Mouse (Mus musculus) limb, embryonic 13.5 days (tissue): ENCODE data around the gene Kif22. TPM values are rescaled to one million over a fixed set of nuclear protein-coding genes. Genes with fewer than 3 reads are reported as not detected.
"Not testable (repeated sequence)": the region's sequence is repeated elsewhere in the genome, so short reads cannot be mapped to it uniquely, and the experiment has no call there.

Experiments used
- ATAC-seq: fragments of 200-750 bp; cut with Nextera tagmentation; 2 replicates; pipeline ENCODE4 v1.8.0; 2017; ENCODE audit warnings: low read depth, moderate number of reproducible peaks, moderate TSS enrichment; ENCODE audit not compliant: low FRiP score
- H3K27ac ChIP-seq: fragments of 300-500 bp; sonication (generic); 2 replicates; pipeline ENCODE4 v1.5.1; 2015; ENCODE audit warnings: inconsistent platforms, mild to moderate bottlenecking, moderate library complexity
- H3K27me3 ChIP-seq: fragments of 300-500 bp; sonication (generic); 2 replicates; pipeline ENCODE4 v1.6.1; 2015; ENCODE audit warnings: mild to moderate bottlenecking, inconsistent platforms
- H3K36me3 ChIP-seq: fragments of 300-500 bp; sonication (generic); 2 replicates; pipeline ENCODE4 v1.6.1; 2015; ENCODE audit warnings: inconsistent platforms, mild to moderate bottlenecking, moderate library complexity
- H3K4me1 ChIP-seq: fragments of 300-500 bp; sonication (generic); 2 replicates; pipeline ENCODE4 v1.6.1; 2015; ENCODE audit warnings: inconsistent platforms
- H3K4me2 ChIP-seq: fragments of 300-500 bp; sonication (generic); replicated peaks from 2 replicates; pipeline ENCODE4 v1.6.1; 2015; ENCODE audit warnings: inconsistent platforms, mild to moderate bottlenecking, moderate library complexity
- H3K4me3 ChIP-seq: fragments of 300-500 bp; sonication (generic); 2 replicates; pipeline ENCODE4 v1.5.1; 2015; ENCODE audit warnings: moderate library complexity, mild to moderate bottlenecking, inconsistent platforms
- H3K9ac ChIP-seq: fragments of 300-500 bp; sonication (generic); 2 replicates; pipeline ENCODE4 v1.6.1; 2015; ENCODE audit warnings: mild to moderate bottlenecking, inconsistent platforms
- H3K9me3 ChIP-seq: fragments of 300-500 bp; sonication (generic); 2 replicates; pipeline ENCODE4 v1.6.1; 2016; ENCODE audit warnings: inconsistent platforms
- WGBS: fragments of 180-500 bp; shearing (Covaris S2); methylation state at CpG from one replicate; pipeline ENCODE4 v1.1.7; 2015; 5-methylcytosine and 5-hydroxymethylcytosine counted together
- polyA plus RNA-seq: library from polyadenylated mRNA; unstranded; fragments of >200 nt; fragmentation: Nextera tagmentation; extraction: Ambion mirVana; gene quantifications from 2 replicates; pipeline ENCODE4 v1.2.1, GENCODE M21; 2015

Gene Kif22
- 113 and 118 TPM in 2 replicates for polyA plus RNA-seq

DNA sequence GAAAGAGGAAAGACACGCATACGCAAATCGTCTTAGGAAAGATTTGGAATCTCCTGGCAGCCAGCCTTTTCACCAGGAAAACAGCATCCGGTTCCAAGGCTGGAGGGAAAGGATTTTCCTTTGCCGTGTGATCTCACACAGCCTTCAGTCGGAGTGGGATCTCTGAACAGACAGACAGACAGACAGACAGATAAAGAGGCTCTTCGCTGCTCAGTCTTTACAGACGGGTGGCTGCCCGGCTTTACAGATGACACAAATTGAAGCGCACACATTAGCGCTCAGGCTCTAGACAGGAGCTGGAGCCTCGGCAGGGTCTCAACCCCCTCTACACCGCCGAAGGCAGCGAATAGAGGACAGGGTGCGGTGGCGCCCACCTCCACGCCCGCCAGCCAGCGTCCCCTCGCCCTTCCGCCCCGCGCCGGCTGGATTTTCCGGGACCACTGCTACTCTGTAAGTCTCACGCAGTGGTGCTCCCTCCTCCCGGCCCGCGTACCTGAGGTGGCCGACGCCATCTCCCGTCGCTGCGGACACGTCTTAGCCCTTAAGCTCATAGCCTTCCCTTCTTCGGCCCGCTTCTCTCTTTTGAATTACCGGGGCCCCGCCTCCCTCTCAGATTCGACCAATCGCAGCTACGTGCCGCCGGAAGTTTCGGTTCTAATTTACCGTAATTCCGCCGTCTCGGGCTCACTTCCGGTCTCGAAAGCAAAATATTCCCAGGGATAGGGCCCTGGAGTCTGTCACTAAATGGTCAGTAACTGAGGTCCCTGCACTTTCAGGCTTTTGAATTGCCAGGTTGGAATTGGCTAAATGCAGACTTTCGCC is at the start of gene Kif22:
TSS of gene Kif22 (minus strand) at position 621 of the 822 bp plus-strand sequence.
- WGBS: under 1% methylated on average over 53 of the region's 53 CpGs
- Histone ChIP-seq H3K27me3 (no peaks in the 10 kb centered on the region), H3K9ac (peak within 1 kb of the TSS; percentile 90), H3K9me3 (no peaks in the 10 kb centered on the region), H3K4me2 (peak within 1 kb of the TSS; percentile 89), H3K4me1 (peaks cover 20% of the 10 kb centered on the region), H3K4me3 (peak within 1 kb of the TSS; percentile 86), H3K36me3 (peaks cover 20% of the 10 kb centered on the region), H3K27ac (peak within 1 kb of the TSS; percentile 73)
- peak; percentile 86 for ATAC-seq

DNA sequence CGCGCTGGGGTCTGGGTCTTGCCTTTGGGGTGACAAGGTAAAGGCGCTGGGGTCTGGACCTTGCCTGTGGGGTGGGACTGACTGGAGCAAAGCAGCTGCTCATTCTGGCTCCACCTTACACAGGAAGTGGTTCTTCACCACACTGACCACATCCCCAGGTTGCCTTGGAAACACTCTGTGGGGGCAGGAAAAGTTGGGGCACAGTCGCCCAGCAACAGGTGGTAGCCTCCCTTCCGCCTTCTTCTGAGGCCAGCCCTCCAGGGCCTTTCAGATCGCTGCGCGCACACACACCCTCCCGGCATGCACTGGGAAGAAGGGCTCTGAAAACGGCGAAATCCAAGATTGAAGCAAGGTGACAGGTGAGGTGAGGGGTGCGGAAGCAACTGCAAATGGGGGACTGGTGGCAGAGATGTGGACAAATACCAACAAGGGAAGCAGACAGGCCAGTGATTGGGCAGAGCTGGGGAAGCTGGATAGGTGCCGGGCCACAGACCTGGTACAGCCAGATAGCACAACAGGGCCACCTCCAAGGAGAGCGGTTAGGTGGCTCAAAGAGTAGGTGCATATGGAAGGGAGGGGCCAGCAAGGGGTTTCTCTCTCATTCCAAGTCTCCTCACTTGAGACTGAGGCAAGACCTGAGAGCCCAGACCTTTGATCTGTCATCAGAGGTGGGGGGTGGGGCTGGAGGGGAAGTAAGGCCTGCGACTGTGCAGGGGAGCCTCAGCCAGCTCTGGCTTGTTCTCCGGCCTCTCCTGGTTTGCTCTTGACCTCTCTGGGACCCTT is 49.0 kb upstream of the Kif22 start, which contains the start of gene AI467606:
TSS of gene AI467606 (plus strand) at position 246 of the 783 bp plus-strand sequence.
- Histone ChIP-seq H3K4me1 (0 out of 2 replicates have a peak, but pooled peaks cover 12% of the 10 kb centered on the region), H3K27me3 (0 out of 2 replicates have a peak, but pooled peaks cover 2% of the 10 kb centered on the region), H3K9me3 (no peaks in the 10 kb centered on the region), H3K4me2 (peak within 1 kb of the TSS; percentile 46), H3K9ac (no peak within 1 kb of the TSS), H3K27ac (no peak within 1 kb of the TSS), H3K4me3 (peak within 1 kb of the TSS; percentile 16), H3K36me3 (no peaks in the 10 kb centered on the region)
- peak; percentile 32; the same call in 1 of the 2 replicates for ATAC-seq
- 58% methylated on average over 16 of the region's 16 CpGs for WGBS

DNA sequence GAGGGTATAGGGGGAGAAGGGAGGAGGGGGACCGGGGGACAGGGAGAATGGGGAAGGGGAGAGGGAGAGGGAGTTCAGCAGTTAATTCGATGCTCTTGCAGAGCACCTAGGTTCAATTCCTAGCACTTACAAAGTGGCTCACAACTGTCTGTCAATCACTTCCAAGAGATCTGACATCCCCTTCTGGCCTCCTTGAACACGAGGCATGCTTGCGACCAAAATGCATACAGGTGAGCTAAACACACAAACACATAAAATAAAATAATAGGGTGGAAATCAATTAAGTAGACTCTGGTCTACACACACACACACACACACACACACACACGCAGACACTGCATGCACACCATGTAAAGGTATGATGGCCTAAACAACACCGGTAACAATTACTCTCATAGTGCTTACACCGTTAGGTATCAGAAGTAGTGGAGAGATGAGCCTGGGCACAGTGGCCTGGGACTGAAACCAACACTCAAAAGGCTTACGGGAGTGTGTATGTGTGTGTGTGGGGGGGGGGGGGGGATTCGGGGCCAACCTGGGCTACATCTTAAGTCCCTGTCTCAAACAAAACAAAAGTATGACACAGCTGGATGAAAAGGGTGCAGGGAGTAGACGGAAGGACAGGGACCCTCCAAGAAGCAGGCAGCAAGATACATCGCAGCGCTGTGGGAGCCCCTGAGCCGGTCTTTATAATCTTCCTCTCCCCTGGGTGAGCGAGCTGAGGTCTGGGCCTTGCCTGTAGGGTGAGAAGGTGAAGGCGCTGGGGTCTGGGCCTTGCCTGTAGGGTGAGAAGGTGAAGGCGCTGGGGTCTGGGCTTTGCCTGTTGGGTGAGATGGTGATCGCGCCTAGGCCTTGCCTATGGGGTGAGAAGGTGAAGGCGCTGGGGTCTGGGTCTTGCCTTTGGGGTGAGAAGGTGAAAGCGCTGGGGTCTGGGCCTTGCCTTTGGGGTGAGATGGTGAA is 48.2 kb upstream of the Kif22 start:
- Histone ChIP-seq H3K4me1 (0 out of 2 replicates have a peak, but pooled peaks cover 9% of the 10 kb centered on the region), H3K4me2 (peak overlapping the region; percentile 46; the same call in 1 of the 2 replicates), H3K9me3 (no peaks in the 10 kb centered on the region), H3K9ac (no peak overlapping the region), H3K27me3 (0 out of 2 replicates have a peak, but pooled peaks cover 2% of the 10 kb centered on the region), H3K36me3 (no peaks in the 10 kb centered on the region), H3K27ac (no peak overlapping the region), H3K4me3 (no peak overlapping the region)
- ATAC-seq: no peak
- WGBS: 82% methylated on average over 20 of the region's 20 CpGs

DNA sequence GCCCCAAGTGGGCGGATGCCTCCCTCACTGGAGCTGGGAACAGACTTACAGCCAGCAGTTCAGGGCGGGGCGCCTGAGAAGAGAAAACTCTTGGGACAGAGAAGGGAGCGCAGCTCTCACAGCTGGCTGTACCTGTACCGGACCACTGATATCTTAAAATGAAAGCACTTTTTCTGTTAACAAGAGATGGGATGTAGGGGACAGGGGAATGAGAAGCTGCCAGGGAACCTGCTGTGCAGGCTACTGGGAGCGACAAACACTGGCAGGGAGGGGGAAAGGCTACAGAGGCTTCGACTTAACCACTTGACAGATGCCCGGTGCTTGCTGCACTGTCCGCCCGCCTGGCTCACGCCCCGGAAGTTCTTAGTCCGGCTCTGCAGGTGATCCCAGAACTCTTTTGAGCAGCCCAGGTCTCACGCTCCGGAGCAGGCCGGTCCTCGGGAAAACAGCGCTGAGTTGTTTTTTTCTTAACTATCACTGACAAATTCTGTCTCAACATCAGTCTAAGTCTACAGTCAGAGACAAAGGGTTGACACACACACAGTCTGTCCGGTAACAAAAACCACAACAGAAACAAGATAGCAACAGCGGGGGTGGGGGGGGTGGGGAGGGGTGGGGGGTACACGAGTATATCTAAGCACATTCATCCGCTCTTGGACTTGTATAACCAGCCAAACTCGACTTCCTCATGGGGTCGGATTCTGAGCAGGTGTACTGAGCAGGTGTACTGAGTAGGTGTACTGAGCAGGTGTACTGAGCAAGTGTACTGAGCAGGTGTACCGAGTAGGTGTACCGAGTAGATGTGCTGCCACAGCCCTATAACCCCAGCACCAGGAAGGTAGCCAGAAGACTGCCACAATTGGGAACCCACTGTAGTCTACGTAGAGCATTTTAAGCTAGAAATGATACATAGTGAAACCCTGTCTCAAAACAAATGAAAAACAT is 46.9 kb upstream of the Kif22 start:
- 21% methylated on average over 27 of the region's 27 CpGs for WGBS
- H3K4me3 ChIP-seq: peak overlapping the region; percentile 27
- H3K27ac ChIP-seq: no peak overlapping the region

DNA sequence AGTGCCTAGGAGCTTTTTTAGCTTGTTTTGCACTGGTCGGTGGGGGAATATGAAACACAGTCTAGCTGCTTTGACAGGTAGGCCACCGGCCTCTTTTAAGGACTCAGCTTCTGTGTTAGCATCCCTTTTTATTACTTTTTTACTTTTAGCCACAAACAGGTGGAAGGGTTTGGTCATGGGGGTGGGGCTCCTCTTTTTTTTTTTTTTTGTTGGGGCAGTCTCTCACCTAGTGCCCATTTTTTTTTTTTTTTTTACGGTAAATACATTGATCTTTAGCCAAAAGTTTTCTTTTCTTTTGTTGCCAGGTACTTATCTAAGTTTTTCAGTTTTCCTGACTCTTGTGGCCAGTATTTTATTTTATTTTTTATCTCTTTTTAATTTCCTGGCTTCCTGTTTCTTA is 45.8 kb upstream of the Kif22 start:
- H3K27ac ChIP-seq: no peak overlapping the region
- WGBS: 76% methylated on average over 3 of the region's 3 CpGs
- H3K4me3 ChIP-seq: no peak overlapping the region
- no peaks in the 10 kb centered on the region for H3K36me3 ChIP-seq
- no peak overlapping the region for H3K4me2 ChIP-seq
- 0 out of 2 replicates have a peak, but pooled peaks cover 2% of the 10 kb centered on the region for H3K27me3 ChIP-seq
- ATAC-seq: no peak
- H3K9ac ChIP-seq: no peak overlapping the region
- H3K9me3 ChIP-seq: no peaks in the 10 kb centered on the region
- 0 out of 2 replicates have a peak, but pooled peaks cover 9% of the 10 kb centered on the region for H3K4me1 ChIP-seq

More for the DNA sequence above, 46.9 kb upstream of the Kif22 start:
- Histone ChIP-seq H3K4me2 (peak overlapping the region; percentile 54), H3K4me1 (0 out of 2 replicates have a peak, but pooled peaks cover 9% of the 10 kb centered on the region), H3K9ac (peak overlapping the region; percentile 43; the same call in 1 of the 2 replicates), H3K36me3 (no peaks in the 10 kb centered on the region), H3K27me3 (0 out of 2 replicates have a peak, but pooled peaks cover 2% of the 10 kb centered on the region), H3K9me3 (no peaks in the 10 kb centered on the region)
- ATAC-seq: no peak

DNA sequence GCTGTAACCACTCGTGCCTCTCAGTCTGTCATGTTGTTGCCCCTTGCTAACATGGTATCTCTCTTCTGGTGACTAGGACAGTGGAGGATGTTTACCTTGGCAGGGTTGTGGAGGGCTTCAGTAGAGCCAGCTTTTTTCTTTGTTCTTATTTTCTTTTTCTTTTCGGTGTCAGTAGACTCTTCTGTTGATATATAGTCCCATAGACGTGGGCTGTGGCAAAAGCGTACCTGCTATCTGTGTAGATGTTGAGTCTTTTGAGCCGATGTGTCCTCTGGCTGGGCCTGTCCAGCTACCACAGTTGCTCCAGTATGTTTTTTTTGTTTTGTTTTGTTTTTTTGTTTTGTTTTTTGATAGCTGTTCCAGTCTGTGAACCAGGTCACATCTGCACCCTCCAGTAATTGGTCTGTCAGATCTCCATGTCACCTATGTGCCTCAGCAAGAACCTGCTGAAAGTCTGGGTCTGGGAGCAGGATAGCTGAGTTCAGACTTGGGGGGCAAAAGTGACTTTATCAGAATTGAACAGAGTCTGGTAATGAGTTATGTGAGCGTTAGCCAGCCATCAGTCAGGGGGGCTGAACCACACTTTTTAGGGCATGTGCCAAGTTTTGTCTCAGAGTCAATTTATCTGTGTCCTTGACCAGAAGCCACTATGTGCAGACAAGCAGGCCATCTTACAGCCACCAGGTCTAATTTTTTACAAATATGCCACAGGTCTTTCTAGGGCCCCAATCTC is 45.2 kb upstream of the Kif22 start, which contains the start of gene Zg16:
TSS of gene Zg16 (minus strand) at position 51 of the 733 bp plus-strand sequence.
- not testable (repeated sequence) for H3K27me3 ChIP-seq, H3K27ac ChIP-seq, H3K4me1 ChIP-seq, ATAC-seq, H3K36me3 ChIP-seq, H3K4me2 ChIP-seq, H3K4me3 ChIP-seq, H3K9ac ChIP-seq, H3K9me3 ChIP-seq
- WGBS: 84% methylated on average over 6 of the region's 6 CpGs

DNA sequence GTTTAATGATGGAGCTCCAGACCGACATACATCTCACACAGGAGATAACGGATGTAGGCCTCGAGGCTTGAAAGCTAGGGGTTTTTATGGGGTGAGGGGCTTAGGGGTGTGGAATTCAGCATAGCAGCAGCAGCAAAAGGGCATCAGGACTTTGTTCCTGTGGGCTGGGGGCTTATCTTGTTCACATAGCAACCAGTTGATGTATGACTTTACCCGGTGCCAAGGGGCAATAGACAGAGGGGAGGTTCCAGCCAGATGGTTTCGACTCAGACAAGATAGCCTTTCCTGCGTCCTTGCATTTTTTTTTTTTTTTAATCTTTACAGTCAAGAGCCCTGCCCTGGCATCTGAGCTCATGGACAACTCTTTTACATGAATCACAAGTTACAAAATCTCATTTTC is 43.5 kb upstream of the Kif22 start:
- H3K36me3 ChIP-seq, H3K9me3 ChIP-seq, H3K4me3 ChIP-seq, ATAC-seq, H3K4me2 ChIP-seq, H3K27ac ChIP-seq, H3K4me1 ChIP-seq, H3K27me3 ChIP-seq, H3K9ac ChIP-seq: not testable (repeated sequence)
- 42% methylated on average over 6 of the region's 6 CpGs for WGBS

DNA sequence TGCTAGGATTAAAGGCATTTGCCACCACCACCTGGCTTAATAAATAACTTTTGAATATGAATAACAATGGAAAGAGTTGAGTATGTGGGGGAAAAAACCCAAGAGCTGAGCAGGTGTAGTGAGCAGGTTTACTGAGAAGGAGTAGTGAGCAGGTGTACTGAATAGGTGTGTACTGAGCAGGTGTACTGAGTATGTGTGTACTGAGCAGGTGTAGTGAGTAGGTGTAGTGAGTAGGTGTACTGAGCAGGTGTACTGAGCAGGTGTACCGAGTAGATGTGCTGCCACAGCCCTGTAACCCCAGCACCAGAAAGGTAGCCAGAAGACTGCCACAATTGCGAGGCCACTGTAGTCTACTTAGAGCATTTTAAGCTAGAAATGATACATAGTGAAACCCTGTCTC is 42.5 kb upstream of the Kif22 start:
- Histone ChIP-seq H3K4me1 (no peaks in the 10 kb centered on the region), H3K36me3 (no peaks in the 10 kb centered on the region), H3K9ac (no peak overlapping the region), H3K4me3 (no peak overlapping the region), H3K9me3 (no peaks in the 10 kb centered on the region), H3K27ac (no peak overlapping the region), H3K27me3 (0 out of 2 replicates have a peak, but pooled peaks cover 2% of the 10 kb centered on the region), H3K4me2 (no peak overlapping the region)
- WGBS: 82% methylated on average over 2 of the region's 2 CpGs
- no peak for ATAC-seq

DNA sequence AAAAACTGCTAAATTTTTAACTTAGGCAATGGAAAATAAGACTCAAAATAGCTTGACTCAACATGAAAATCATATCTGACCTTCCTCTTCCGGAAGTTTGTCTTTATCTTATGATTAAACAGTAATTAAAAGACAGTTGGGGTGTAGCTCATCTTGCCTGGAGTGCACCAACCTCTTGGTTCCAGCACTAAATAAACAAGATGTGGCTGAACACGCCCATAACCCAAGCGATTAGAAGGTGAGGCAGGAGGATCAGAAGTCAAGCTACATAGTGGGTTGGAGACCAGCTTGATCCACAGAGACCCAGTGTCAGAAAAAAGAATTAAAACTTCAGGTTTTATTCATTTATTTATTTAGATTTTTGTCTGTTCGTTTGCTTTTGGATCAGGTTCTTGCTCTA is 41.4 kb upstream of the Kif22 start:
- ATAC-seq: no peak
- WGBS: 81% methylated on average over 4 of the region's 4 CpGs
- no peak overlapping the region for H3K27ac ChIP-seq
- no peaks in the 10 kb centered on the region for H3K36me3 ChIP-seq
- no peaks in the 10 kb centered on the region for H3K4me1 ChIP-seq
- H3K4me3 ChIP-seq: no peak overlapping the region
- no peak overlapping the region for H3K9ac ChIP-seq
- H3K27me3 ChIP-seq: 0 out of 2 replicates have a peak, but pooled peaks cover under 1% of the 10 kb centered on the region
- H3K4me2 ChIP-seq: no peak overlapping the region
- no peaks in the 10 kb centered on the region for H3K9me3 ChIP-seq

DNA sequence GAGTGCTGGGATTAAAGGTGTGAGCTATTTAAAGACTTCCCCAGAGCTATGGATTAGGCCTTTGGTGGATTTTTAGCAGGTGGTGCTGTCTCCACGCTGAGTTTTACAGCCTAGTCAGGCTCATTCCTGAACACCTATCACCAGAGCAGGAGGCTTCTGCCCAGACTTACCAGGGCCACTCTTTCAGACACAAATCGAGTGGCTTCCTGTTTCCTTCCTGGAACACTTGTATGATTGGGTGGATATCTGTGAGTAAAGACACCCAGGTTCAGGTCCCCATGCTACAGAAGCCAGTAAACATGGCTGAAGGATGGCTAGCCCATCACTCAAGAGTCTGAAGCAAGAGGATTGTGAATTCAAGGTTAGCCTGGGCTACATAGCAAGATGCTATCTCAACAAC is 40.7 kb upstream of the Kif22 start:
- no peak for ATAC-seq
- 51% methylated on average over 2 of the region's 2 CpGs for WGBS
- Histone ChIP-seq H3K4me2 (no peak overlapping the region), H3K9ac (no peak overlapping the region), H3K27me3 (no peaks in the 10 kb centered on the region), H3K9me3 (no peaks in the 10 kb centered on the region), H3K4me1 (no peaks in the 10 kb centered on the region), H3K4me3 (no peak overlapping the region), H3K27ac (no peak overlapping the region), H3K36me3 (no peaks in the 10 kb centered on the region)
